Mouse (Mus musculus): ENCODE data around the gene 9530068E07Rik. TPM values are rescaled to one million over a fixed set of nuclear protein-coding genes. Genes with fewer than 3 reads are reported as not detected.
"Not testable (repeated sequence)": the region's sequence is repeated elsewhere in the genome, so short reads cannot be mapped to it uniquely, and the experiment has no call there.

9530068E07Rik gene
- polyA plus RNA-seq, 1 experiment from 2014 or later = 193 TPM

GRCm38 (mm10) chr11:52374340-52374739 lies 21.9 kb upstream of the 9530068E07Rik start:
- H3K4me3 ChIP-seq = no peak overlapping the region
- H3K4me1 ChIP-seq = peaks cover 9% of the 10 kb centered on the region; the same call in 1 of the 2 replicates
- ATAC-seq (ENCODE audit: insufficient number of reproducible peaks, insufficient read depth, low FRiP score, low TSS enrichment) = no peak
- no peak overlapping the region for H3K4me2 ChIP-seq (replicated peaks)
- H3K9me3 ChIP-seq = no peaks in the 10 kb centered on the region
- no peaks in the 10 kb centered on the region for H3K27me3 ChIP-seq
- H3K9ac ChIP-seq = no peak overlapping the region
- H3K36me3 ChIP-seq = peaks cover 45% of the 10 kb centered on the region
- H3K27ac ChIP-seq = no peak overlapping the region
- 68% methylated on average over 6 of the region's 6 CpGs for WGBS

GRCm38 (mm10) chr11:52377579-52377978 lies 18.6 kb upstream of the 9530068E07Rik start:
- H3K9ac ChIP-seq = no peak overlapping the region
- no peak for ATAC-seq (ENCODE audit: insufficient number of reproducible peaks, insufficient read depth, low FRiP score, low TSS enrichment)
- no peak overlapping the region for H3K4me3 ChIP-seq
- 91% methylated on average over 4 of the region's 4 CpGs for WGBS
- no peaks in the 10 kb centered on the region for H3K9me3 ChIP-seq
- H3K27ac ChIP-seq = no peak overlapping the region
- no peaks in the 10 kb centered on the region for H3K27me3 ChIP-seq
- H3K4me2 ChIP-seq (replicated peaks) = no peak overlapping the region
- H3K36me3 ChIP-seq = peaks cover 70% of the 10 kb centered on the region
- H3K4me1 ChIP-seq = no peaks in the 10 kb centered on the region

GRCm38 (mm10) chr11:52379241-52379640 lies 17.0 kb upstream of the 9530068E07Rik start:
- H3K36me3 ChIP-seq = peaks cover 80% of the 10 kb centered on the region
- WGBS = 95% methylated on average over 3 of the region's 3 CpGs

GRCm38 (mm10) chr11:52383741-52384140 lies 12.5 kb upstream of the 9530068E07Rik start:
- H3K4me1 ChIP-seq = no peaks in the 10 kb centered on the region
- no peak overlapping the region for H3K4me2 ChIP-seq (replicated peaks)
- no peak overlapping the region for H3K27ac ChIP-seq
- peaks cover 84% of the 10 kb centered on the region for H3K36me3 ChIP-seq
- H3K27me3 ChIP-seq = no peaks in the 10 kb centered on the region
- no peaks in the 10 kb centered on the region for H3K9me3 ChIP-seq
- 94% methylated on average over 14 of the region's 14 CpGs for WGBS
- no peak for ATAC-seq (ENCODE audit: insufficient number of reproducible peaks, insufficient read depth, low FRiP score, low TSS enrichment)
- H3K9ac ChIP-seq = no peak overlapping the region
- no peak overlapping the region for H3K4me3 ChIP-seq

More at GRCm38 (mm10) chr11:52379241-52379640, 17.0 kb upstream of the 9530068E07Rik start:
- Histone ChIP-seq H3K4me2 (replicated peaks) (no peak overlapping the region), H3K4me1 (no peaks in the 10 kb centered on the region), H3K4me3 (no peak overlapping the region), H3K27me3 (no peaks in the 10 kb centered on the region), H3K9me3 (no peaks in the 10 kb centered on the region), H3K9ac (no peak overlapping the region), H3K27ac (no peak overlapping the region)
- no peak for ATAC-seq (ENCODE audit: insufficient number of reproducible peaks, insufficient read depth, low FRiP score, low TSS enrichment)

- 56% methylated on average over 3 of the region's 3 CpGs for WGBS
- H3K27me3 ChIP-seq = no peaks in the 10 kb centered on the region
- H3K36me3 ChIP-seq = peaks cover 77% of the 10 kb centered on the region
- H3K27ac ChIP-seq = no peak overlapping the region
- H3K4me3 ChIP-seq = no peak overlapping the region
- no peak overlapping the region for H3K9ac ChIP-seq
- no peak overlapping the region for H3K4me2 ChIP-seq (replicated peaks)
- H3K4me1 ChIP-seq = no peaks in the 10 kb centered on the region
- ATAC-seq (ENCODE audit: insufficient number of reproducible peaks, insufficient read depth, low FRiP score, low TSS enrichment) = no peak
- no peaks in the 10 kb centered on the region for H3K9me3 ChIP-seq
These were observed 11.6 kb upstream of the 9530068E07Rik start for GRCm38 (mm10) chr11:52384667-52385066.

GRCm38 (mm10) chr11:52386892-52387291 lies 9.3 kb upstream of the 9530068E07Rik start:
- no peak overlapping the region for H3K4me3 ChIP-seq
- ATAC-seq (ENCODE audit: insufficient number of reproducible peaks, insufficient read depth, low FRiP score, low TSS enrichment) = no peak
- H3K36me3 ChIP-seq = peaks cover 68% of the 10 kb centered on the region
- no peak overlapping the region for H3K27ac ChIP-seq
- no peaks in the 10 kb centered on the region for H3K4me1 ChIP-seq
- 81% methylated on average over 3 of the region's 3 CpGs for WGBS
- H3K9ac ChIP-seq = no peak overlapping the region
- no peaks in the 10 kb centered on the region for H3K9me3 ChIP-seq
- H3K27me3 ChIP-seq = no peaks in the 10 kb centered on the region
- no peak overlapping the region for H3K4me2 ChIP-seq (replicated peaks)

- Histone ChIP-seq H3K27me3 (no peaks in the 10 kb centered on the region), H3K27ac (no peak overlapping the region), H3K9ac (no peak overlapping the region), H3K4me1 (no peaks in the 10 kb centered on the region), H3K4me2 (replicated peaks) (no peak overlapping the region), H3K4me3 (no peak overlapping the region), H3K9me3 (no peaks in the 10 kb centered on the region), H3K36me3 (peaks cover 62% of the 10 kb centered on the region)
- 88% methylated on average over 12 of the region's 12 CpGs for WGBS
- no peak for ATAC-seq (ENCODE audit: insufficient number of reproducible peaks, insufficient read depth, low FRiP score, low TSS enrichment)
These were observed 8.1 kb upstream of the 9530068E07Rik start for GRCm38 (mm10) chr11:52388150-52388549.

GRCm38 (mm10) chr11:52388979-52389378 lies 7.2 kb upstream of the 9530068E07Rik start:
- H3K9me3 ChIP-seq; H3K4me3 ChIP-seq; H3K4me1 ChIP-seq; H3K4me2 ChIP-seq (replicated peaks); H3K9ac ChIP-seq; ATAC-seq (ENCODE audit: insufficient number of reproducible peaks, insufficient read depth, low FRiP score, low TSS enrichment); H3K27ac ChIP-seq; H3K27me3 ChIP-seq: not testable (repeated sequence)
- peaks cover 55% of the 10 kb centered on the region for H3K36me3 ChIP-seq
- 94% methylated on average over 5 of the region's 5 CpGs for WGBS

- Histone ChIP-seq H3K27me3 (no peaks in the 10 kb centered on the region), H3K27ac (no peak overlapping the region), H3K4me1 (no peaks in the 10 kb centered on the region), H3K36me3 (peaks cover 48% of the 10 kb centered on the region), H3K4me2 (replicated peaks) (no peak overlapping the region), H3K9me3 (no peaks in the 10 kb centered on the region), H3K4me3 (no peak overlapping the region), H3K9ac (no peak overlapping the region)
- ATAC-seq (ENCODE audit: insufficient number of reproducible peaks, insufficient read depth, low FRiP score, low TSS enrichment) = no peak
- 94% methylated on average over 7 of the region's 7 CpGs for WGBS
These were observed 6.3 kb upstream of the 9530068E07Rik start for GRCm38 (mm10) chr11:52389933-52390332.

- H3K4me2 ChIP-seq (replicated peaks) = no peak overlapping the region
- WGBS = 81% methylated on average over 4 of the region's 4 CpGs
- H3K9ac ChIP-seq = no peak overlapping the region
- ATAC-seq (ENCODE audit: insufficient number of reproducible peaks, insufficient read depth, low FRiP score, low TSS enrichment) = no peak
- peaks cover 8% of the 10 kb centered on the region for H3K36me3 ChIP-seq
- H3K4me3 ChIP-seq = no peak overlapping the region
- H3K9me3 ChIP-seq = no peaks in the 10 kb centered on the region
- H3K27me3 ChIP-seq = no peaks in the 10 kb centered on the region
- no peak overlapping the region for H3K27ac ChIP-seq
- H3K4me1 ChIP-seq = 0 out of 2 replicates have a peak, but pooled peaks cover 11% of the 10 kb centered on the region
These were observed 1.7 kb upstream of the 9530068E07Rik start for GRCm38 (mm10) chr11:52394494-52394893.

- H3K4me3 ChIP-seq = no peak overlapping the region
These were observed 885 bp upstream of the 9530068E07Rik start for GRCm38 (mm10) chr11:52395343-52395742.

GRCm38 (mm10) chr11:52396597-52397188 lies 465 bp downstream of the 9530068E07Rik start:
- Histone ChIP-seq H3K4me2 (replicated peaks) (peak overlapping the region; percentile 71), H3K9me3 (no peaks in the 10 kb centered on the region), H3K4me1 (peaks cover 23% of the 10 kb centered on the region), H3K4me3 (peak overlapping the region; percentile 95), H3K27me3 (no peaks in the 10 kb centered on the region), H3K27ac (peak overlapping the region; percentile 93), H3K9ac (peak overlapping the region; percentile 92), H3K36me3 (no peaks in the 10 kb centered on the region)
- WGBS = 1% methylated on average over 33 of the region's 33 CpGs
- ATAC-seq (ENCODE audit: insufficient number of reproducible peaks, insufficient read depth, low FRiP score, low TSS enrichment) = peak; percentile 68; the same call in 1 of the 2 replicates

More at GRCm38 (mm10) chr11:52395343-52395742, 885 bp upstream of the 9530068E07Rik start:
- 29% methylated on average over 4 of the region's 4 CpGs for WGBS
- Histone ChIP-seq H3K9me3 (no peaks in the 10 kb centered on the region), H3K4me2 (replicated peaks) (no peak overlapping the region; the same call in 1 of the 2 replicates), H3K27ac (no peak overlapping the region), H3K36me3 (peaks cover 3% of the 10 kb centered on the region), H3K4me1 (peaks cover 17% of the 10 kb centered on the region), H3K27me3 (no peaks in the 10 kb centered on the region), H3K9ac (no peak overlapping the region)
- no peak for ATAC-seq (ENCODE audit: insufficient number of reproducible peaks, insufficient read depth, low FRiP score, low TSS enrichment)
